Mouse (Mus musculus): Measurements from ENCODE around the gene Grb2.

The Grb2 gene

DNA sequence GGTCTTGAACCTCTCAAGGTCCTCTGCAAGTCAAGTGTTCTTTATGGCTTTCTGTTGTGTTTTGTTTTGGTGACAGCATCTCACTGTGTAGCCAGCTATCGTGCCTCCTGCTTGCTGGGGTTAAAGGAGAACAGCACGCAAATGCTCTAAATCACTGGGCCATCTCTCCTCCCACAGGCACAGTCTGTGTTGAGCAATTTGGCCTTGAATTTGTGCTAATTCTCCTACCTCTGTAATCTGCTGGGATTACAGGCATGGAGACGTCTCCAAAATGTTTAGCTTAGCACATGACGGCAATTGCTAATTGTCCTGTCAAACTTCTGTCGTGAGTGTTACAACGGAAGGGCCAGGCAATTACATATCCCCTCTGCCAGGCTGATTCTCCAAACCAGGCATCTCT is 97.2 kb downstream of the Grb2 start:
- DNase-seq (ENCODE audit: inconsistent age in 2 of 2, low spot score in 1 of 2), result peak in 1 of 2 experiments; percentile 87

DNA sequence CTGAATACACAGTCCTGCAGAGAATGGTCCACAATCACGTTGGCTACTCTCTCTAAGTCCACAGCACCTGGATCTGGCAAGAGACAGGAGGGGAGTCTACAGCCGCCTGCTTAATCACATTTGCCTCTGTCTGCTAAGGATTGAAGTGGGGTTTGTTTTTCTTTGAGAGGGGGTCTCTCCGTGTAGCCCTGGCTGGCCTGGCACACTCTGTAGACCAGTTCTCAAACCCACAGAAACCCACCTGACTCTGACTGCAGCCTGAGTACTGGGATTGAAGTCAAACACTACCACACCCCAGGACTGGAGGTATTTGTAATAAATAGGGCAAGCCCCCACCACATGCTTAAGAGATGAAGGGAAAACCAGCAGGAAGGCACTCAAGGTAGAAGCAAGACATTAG is 98.8 kb downstream of the Grb2 start:
- peak in 1 of 2 experiments; percentile 40 for DNase-seq (ENCODE audit: inconsistent age in 2 of 2, low spot score in 1 of 2)

DNA sequence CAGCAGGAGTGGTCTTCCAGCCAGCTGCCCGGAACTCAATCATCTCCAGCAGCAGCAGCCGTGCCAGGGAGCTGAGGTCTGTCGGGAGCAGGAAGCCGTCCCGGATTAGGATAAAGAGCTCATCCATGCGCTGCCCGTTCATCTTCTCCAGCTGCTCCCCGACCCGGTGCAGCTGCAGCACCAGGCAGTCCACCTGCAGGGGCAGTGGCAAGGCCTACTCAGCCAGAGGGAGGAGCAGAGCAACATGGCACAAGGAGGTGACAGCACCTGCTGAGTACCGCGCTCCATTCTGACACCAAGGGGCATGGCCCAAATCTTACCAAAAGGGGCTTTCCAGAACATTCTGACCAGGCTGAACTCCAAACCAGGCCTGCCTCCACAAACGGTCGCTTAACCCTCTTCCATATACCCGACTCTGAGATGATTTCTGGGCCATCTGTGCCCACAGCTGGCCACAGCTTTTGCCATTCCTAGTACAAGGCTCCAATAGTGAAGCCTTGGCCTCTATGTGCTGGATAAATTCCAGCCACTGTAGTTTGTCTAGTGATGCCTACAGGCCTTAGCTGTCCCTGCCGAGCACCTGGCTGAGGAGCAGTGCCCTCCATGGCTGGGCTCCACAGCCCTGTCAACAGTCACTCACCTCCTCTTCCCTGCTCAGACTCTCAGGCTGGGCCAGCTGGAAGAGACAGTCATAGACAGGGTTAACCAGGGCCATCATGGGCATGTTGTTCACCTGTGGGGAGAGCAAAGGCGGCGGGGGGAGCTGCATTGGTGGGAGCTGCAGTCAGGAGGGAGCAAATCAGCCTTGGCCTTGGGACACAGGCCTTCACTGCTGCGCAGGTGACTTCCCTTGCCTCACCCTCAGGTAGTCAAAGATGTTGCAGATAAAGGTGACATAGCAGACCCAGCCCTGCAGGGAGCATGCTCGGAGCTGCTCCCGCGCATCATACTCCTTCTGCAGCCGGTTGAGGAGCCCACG is 99.7 kb downstream of the Grb2 start:
- DNase-seq (ENCODE audit: inconsistent age in 2 of 2, low spot score in 1 of 2), result peak in 1 of 2 experiments; percentile 45

DNA sequence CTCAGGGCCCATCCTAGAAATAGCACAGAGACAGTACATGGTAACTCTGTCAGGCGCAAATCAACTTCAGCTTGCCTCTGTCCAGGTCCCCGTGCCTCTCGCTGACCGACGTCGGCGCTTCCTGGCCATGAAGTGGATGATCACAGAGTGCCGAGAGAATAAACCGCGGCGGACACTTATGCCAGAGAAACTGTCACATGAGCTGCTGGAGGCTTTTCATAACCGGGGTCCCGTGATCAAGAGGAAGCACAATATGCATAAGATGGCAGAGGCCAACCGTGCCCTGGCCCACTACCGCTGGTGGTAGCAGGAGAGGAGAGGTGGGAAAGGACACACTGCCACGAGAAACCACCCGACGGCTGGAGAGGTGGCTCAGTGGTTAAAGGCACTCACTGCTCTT is 101.7 kb downstream of the Grb2 start:
- no peak for DNase-seq (ENCODE audit: inconsistent age in 2 of 2, low spot score in 1 of 2)

DNA sequence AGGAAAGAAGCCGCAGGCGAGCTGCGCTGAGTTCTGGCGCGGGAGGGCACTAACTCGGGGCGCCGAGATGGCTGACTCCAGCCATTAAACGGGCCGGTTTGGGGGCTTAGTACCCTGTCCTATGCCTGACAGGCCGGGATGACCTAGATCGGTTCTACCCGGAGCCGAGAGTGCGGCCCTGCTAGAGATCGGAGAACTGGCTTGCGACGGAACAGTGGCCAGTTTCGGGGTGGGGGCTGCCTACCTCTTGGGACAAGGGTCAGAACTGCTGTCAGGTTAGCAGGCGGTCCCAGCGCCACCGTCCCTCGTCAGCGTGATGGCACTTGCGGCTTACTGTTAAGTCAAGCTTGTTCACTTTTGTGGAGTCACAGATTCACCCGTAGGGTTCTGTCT is 104.1 kb downstream of the Grb2 start:
- no peak for DNase-seq (ENCODE audit: inconsistent age in 2 of 2, low spot score in 1 of 2)

DNA sequence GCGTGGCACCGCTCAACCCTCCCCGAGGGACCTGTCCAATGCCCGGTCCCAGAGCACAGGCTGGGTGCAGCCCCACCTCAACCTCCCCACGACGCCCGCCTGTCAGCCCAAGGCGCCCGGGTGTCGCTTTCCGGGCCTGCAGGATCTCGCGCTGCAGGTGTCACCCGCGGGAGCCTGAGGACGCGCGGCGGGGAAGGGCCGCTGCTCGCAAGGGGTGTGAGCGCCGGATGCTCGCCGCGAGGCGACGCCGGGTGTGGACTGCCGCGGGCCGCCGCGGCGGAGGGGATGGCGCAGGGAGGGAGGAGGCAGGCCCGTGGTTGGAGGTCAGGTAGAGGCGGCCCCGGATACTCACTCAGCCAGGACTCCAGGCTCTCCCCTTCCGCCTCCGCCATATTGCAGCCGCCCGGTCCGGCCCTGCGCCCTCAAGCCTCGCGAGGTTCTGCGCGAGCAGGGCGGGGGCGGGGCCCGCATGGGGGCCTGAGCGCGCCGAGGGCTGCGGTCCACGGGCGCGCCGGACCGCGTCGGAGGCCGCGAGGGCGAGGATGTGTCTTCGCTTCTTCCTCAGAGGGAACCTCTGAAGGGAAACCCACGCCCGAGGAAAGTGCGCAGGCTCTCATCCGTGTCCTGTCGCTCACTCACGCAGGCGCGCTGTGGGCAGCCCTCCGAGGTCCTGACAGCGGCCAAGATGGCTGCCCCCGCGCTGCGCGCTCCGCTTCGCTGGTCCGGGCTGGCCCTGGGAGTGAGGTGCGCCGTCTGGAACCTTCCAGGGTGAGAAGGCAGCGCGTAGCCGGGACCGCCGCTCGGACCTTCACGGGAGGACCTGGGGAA is 104.7 kb downstream of the Grb2 start, which contains the start of the genes Mrps7 and Gga3:
Mrps7 (plus strand) TSS at position 450 of the 828 bp plus-strand sequence.
Gga3 (minus strand) TSS at position 576 of the 828 bp plus-strand sequence.
- peak; percentile 95 to 98 for DNase-seq (ENCODE audit: inconsistent age in 2 of 2, low spot score in 1 of 2)

DNA sequence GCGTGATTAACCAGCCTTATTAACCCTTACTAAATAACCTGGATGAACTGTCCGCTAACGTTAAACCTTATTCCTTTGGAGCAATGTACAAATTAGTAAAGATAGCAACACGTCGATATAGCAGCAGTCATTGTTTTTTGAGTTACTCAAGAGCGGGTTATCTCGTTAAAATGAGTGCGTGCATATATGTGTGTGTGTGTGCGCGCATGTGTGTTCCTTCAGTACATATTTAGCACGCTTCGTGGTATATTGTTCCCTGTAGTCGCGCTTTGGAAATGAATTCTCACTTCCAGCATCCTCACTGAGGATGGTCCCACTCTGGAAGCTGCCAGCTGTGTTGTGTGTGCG is 105.3 kb downstream of the Grb2 start:
- DNase-seq (ENCODE audit: inconsistent age in 2 of 2, low spot score in 1 of 2), result no peak

DNA sequence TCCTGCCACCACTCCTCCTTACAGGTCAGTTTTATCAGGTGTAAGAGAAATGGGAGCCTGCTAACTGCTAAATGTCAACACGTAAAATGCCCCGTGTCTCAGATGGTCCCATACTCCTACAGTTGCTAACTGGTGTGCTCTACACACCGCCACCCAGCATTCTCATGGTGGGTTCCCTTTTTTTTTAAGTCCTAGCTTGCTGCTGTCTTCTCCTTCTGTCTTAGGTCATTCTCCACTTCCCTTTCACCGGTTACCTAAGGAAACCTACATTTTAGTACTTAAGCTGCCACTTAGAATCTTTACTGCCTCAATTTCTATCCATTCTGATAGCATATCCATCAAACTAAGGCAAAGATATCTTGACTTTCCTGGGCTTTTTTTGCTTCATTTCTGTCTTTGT is 107.2 kb downstream of the Grb2 start:
- DNase-seq (ENCODE audit: inconsistent age in 2 of 2, low spot score in 1 of 2), result no peak

DNA sequence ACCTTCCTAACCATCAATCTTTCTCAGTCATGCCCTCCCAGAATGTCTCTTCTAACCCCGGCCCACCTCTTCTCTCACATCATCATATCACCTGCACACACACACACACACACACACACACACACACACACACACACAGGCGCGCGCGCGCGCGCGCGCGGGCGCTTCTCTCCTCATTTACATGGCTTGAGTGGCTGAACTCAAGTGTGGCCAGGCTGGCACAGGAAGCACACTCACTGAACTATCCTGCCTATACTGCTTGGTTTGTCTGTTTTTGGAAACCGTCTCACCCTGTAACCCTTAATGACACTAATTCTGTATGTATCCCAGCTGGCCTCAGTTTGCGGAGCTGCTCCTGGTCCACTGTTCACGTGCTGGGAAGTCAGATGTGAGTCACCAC is 107.7 kb downstream of the Grb2 start:
- DNase-seq (ENCODE audit: inconsistent age in 2 of 2, low spot score in 1 of 2), result no peak

DNA sequence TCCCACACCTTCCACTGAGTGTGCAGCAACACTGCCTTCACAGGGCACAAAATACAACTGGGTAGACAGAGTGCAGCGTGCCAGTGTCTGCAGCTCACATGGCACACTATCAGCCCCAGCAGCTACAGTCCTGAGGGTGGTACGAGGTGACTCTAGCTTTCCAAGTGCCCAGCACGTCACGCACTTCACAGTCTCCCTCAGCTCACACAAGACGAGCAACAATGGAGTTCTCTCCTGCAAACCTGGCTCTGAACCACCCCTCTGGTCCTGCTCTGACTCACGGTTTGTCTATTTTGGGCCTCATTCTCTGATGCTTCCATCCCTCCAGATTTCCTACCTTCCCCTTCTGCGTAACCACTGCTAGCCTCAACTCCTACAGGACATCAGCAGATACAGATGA is 108.7 kb downstream of the Grb2 start:
- no peak for DNase-seq (ENCODE audit: inconsistent age in 2 of 2, low spot score in 1 of 2)

DNA sequence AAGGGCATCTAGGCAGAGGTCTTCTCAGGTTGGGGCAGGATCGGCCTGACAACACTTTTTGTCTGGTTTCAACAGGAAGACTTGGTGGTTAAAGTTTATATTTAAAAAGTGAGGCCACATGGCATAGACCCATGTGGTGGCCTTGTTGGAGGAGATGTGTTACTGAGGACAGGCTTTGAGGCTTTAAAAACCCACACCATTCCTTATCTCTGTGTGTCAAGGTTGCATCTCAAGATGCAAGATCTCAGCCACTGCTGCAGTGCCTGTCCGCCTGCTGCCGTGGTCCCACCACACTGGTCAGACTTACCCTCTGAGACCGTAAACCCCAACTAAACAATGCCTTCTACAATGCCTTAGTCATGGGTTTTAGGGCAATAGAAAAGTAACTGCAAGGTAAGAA is 110.1 kb downstream of the Grb2 start:
- DNase-seq (ENCODE audit: inconsistent age in 2 of 2, low spot score in 1 of 2), result no peak

DNA sequence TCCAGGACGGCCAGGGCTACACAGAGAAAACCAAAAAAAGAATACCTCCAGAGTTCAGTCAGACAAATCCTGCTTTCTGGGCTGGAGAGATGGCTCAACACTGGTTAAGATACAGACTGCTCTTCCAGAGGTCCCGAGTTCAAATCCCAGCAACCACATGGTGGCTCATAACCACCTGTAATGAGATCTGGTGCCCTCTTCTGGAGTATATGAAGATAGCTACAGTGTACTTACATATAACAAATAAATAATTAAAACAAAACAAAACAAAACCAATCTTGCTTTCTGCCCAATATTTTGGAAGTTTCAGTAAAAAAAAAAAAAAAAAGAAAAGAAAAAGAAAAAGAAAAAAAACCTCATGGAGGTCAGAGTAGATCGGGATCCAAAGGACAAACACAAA is 113.2 kb downstream of the Grb2 start:
- no peak for DNase-seq (ENCODE audit: inconsistent age in 2 of 2, low spot score in 1 of 2)
